Mouse (Mus musculus) CH12F3 (cell line): ENCODE data around the gene Pde6g.
"Not testable (repeated sequence)": the region's sequence is repeated elsewhere in the genome, so short reads cannot be mapped to it uniquely, and the experiment has no call there.

Experiments
- in situ Hi-C: fragments of 300-500 bp; cut with MboI; formaldehyde crosslinking; loops from 2 replicates; pipeline ENCODE4 v1.14.3; 2020; ENCODE audit warnings: low sequenced_read_pairs

The Pde6g gene

DNA sequence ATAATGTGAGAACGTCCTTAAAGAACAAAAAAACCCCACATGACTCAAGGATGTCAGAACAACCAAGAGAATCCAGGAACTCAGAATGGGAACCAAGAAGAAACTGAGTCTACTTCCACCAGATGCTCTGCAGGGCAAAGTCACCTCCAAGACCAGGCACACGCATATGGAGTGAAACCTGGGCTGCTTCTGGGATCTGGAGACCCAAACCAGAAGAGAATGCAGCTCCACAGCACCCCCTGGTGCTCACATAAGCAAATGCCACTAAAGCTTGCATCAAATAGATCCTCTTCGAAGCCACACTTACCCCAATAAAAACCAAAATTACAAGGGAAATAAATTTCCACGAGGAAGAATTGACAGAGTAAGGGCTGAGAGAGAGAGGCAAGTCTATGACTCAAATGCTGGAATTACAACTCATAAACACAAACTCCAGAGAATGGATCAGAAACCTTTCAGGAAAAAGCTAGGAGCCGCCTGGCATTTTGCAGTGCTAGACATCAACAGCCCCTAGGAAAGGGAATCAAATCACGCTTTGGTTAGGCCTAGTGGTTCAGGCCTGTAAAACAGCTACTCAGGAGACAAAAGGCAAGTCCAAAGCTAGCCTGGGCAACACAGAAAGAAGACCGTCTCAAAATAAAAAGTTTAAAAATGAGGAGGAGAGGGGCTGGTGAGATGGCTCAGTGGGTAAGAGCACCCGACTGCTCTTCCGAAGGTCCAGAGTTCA, 29.6 kb downstream of the Pde6g start:
- in situ Hi-C loops = no loop called here

DNA sequence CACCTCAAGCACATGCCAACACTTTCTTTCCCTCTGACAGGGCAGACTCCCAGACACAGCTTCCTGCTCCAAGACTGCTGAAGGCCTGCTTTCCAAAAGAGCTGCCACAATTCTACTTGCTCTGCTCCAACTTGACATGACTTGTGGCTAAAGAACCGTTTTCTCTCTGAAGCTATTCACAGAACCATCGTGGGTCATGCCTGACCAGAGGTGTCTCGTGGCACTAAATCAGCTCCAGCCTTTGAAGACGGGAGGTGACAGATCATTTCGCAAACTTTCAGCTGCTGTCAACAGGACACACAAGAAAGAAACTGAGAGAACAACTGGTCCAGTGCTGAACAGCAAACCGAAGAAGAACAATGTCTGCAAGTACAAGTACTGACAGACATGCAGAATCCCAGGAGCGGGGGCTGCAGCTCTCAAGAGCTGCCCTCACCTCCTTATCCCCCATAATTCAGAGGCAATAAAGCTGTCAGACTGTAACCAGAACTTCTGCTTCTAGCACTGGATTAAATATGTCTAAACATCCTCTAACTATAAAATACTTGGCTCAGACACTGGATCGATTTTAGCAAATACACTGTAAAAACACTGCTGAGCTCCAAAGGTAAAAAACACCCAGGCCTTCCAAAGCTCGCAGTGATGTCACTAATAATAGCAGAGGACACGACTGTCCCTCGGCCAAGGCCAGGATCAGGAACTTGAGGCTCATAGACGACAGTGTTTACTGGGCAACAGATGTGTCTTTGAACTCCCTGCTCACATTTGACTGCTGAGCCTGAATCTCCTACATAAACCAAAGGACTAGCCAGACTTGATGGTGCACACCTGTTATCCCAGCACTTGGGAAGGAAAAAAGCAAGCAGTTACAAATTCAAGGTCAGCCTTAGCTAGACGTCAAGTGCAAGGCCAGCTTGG, 30.4 kb downstream of the Pde6g start:
- in situ Hi-C loops = no loop called here

DNA sequence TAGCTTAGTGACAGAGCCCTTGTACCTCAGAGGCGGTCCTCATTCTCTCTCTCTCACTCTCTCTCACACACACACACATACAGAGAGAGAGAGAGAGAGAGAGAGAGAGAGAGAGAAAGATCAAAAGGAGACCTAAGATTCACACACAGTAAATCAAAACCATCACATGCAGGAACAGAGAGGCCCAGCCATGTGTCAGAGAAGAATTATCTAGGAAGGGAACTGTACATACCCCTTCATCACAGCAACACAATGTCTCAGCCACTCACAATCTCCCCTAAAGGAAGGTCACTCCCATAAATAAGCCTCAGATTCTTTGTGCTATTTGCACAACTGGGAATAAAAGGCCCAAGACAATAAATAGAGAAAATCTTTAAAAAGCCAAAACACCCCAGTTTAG, 34.7 kb downstream of the Pde6g start:
- in situ Hi-C loops = no loop called here

GRCm38 (mm10) chr11:120417852-120418251, 35.4 kb downstream of the Pde6g start:
- in situ Hi-C loops = no loop called here

- in situ Hi-C loops = not testable (repeated sequence)
Observed at GRCm38 (mm10) chr11:120413621-120414020, 39.7 kb downstream of the Pde6g start.

DNA sequence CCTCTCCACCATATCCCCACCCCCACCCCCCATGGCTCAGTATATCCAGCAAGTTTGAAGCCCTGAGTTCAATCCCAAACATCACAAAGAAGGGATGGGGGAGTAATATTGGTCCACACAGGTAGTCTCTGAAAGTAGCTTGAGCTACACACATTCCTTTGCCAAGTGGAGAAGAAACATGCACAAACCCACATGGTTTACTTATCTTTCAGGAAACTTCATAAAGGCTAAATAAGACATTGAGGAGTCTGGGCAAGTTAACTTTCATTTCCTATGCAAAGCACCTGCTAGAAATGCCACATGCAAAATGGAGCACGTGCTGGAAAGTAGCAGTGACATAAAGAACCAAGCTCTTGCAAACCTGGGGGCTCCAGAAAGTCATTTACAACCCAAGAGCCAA, 46.9 kb downstream of the Pde6g start:
- in situ Hi-C loops = no loop called here

- in situ Hi-C loops = no loop called here
Observed at GRCm38 (mm10) chr11:120405867-120406266, 47.4 kb downstream of the Pde6g start.

DNA sequence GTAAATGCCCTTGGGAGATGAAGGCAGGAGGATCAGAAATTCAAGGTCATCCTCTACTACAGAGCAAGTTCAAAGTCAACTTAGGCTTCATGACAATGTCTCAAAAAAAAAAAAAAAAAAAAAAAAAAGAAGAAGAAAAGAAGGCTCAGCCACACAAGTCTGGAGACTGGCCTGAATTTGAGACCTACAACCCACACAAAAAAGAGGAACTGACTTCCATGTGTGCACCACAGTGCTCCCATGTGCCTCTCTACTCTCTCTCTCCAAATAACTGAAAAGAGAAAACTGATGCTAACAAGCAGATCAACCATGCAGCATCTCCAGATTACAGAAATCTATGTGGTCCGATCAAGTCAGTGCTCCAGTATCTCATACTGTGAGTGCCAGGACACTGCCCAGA, 48.5 kb downstream of the Pde6g start:
- in situ Hi-C loops = no loop called here

GRCm38 (mm10) chr11:120399319-120399718, 54.0 kb downstream of the Pde6g start:
- in situ Hi-C loops = no loop called here
